Mouse (Mus musculus): Measurements from ENCODE around the gene Pkd2l1.
A peak's percentile ranks its signal among the peaks of the same experiment; 100 is the strongest.
"Not testable (repeated sequence)": the region's sequence is repeated elsewhere in the genome, so short reads cannot be mapped to it uniquely, and the experiment has no call there.

Pkd2l1 gene

GRCm38 (mm10) chr19:44159386-44159785, 32.9 kb downstream of the Pkd2l1 start:
- no peak for DNase-seq (ENCODE audit: low spot score in 2 of 2)

DNA sequence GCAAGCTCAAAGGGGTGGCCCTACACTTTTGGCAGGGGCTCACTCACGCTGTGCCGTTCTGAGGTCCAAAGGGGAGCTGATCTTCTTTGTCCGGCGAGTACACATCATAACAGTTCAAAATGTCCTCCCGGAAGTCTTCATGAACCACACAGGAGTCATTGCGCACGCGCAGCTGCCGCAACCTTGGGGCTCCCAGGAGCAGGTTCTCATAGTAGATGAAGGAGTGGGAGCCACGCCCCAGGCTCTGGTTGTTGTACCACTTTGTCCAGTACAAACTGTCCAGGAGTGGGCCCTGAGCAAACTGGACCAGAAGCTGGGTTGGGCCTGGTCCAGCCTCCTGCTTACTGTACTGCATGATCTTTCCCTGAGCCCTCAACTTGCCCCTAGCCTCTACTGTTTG, 35.2 kb downstream of the Pkd2l1 start:
- DNase-seq (ENCODE audit: low spot score in 2 of 2) = no peak

- no peak for DNase-seq (ENCODE audit: low spot score in 2 of 2)
Measured at GRCm38 (mm10) chr19:44153781-44154180, 38.5 kb downstream of the Pkd2l1 start.

DNA sequence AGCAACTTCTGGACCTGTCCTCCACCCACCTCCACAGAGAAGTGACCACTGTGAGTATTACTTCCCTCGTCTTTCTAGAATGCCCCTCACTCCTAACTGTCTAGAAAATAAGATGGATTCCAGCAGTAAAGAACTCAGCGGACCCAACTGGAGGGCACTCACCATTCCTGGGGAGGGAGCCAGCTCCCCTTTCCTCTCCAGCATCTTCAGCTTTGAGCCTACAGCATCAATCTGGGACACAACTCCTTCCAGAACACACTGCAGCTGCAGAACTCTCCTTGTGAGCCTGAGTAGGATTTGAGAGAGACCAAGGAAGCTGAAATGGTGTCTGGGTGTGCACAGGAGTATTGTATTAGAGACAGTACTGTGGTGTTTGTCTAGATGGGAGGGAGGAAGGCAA, 43.3 kb downstream of the Pkd2l1 start:
- no peak for DNase-seq (ENCODE audit: low spot score in 2 of 2)

GRCm38 (mm10) chr19:44148345-44148744, 43.9 kb downstream of the Pkd2l1 start:
- no peak for DNase-seq (ENCODE audit: low spot score in 2 of 2)

DNA sequence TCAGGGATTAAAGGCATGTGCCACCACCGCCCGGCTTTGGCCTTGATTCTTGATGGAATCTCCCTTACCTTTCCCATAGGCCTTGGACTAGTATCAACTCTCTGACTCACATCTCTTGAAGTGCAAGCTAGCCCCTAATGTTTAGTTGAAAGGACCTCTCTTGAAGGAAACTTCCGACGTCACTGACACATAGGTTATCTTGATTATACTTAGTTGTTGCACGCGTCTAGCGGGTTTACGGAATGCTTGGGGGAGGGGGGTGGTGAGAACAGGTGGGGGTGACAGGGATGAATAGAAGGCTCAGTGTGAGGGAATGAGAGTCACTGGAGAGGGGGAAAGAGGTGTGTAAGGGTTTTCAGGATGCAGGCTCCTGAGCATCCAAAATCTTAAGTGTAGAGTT, 45.3 kb downstream of the Pkd2l1 start:
- DNase-seq (ENCODE audit: low spot score in 2 of 2) = no peak

GRCm38 (mm10) chr19:44146568-44146879, 45.7 kb downstream of the Pkd2l1 start:
- no peak for DNase-seq (ENCODE audit: low spot score in 2 of 2)

DNA sequence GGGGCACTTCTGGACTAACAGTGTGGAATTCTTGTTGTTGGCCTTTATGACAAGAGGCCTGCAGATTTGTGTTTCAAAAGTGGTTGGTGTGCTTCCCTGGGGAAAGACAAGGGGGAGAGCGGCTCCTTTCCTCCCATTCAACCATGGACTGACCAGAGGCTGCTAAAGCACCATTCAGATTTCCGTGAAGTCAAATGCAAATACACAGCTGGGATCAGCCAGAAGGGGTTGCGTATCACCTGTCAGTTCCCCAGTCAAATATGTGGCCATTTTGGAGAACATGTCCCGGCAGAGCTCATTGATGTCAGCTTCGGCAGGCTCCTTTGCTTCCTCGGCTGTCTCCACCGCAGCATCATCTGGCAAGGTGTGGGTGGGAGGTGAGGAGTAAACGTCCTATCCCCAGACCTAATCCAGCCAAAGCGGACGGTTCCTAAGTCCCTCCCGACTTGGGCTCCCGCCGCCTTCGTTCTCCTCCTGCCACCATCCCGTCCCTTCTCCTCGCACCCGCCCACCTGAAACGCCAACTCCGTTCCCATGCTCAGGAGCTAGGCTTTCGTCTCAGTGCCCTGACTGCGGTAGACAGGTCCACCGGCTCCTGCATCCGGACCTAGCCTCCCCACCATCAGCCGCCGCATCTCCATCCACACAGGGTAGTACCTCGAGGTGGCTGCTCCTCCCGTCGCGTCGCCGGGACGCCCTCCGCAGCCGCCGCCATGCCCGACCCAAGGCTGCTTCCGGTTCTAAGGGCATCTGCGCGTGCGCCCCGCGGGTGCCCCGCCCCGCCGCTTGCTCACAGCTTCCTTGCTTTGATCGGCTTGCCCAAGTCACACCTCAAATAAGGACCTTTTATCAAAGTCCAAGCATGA, 46.3 kb downstream of the Pkd2l1 start, which contains the start of gene Bloc1s2:
Gene Bloc1s2, minus strand, starts transcription at position 745 of the 866 bp plus-strand sequence.
- peak; percentile 78 to 89 for DNase-seq (ENCODE audit: low spot score in 2 of 2)

DNA sequence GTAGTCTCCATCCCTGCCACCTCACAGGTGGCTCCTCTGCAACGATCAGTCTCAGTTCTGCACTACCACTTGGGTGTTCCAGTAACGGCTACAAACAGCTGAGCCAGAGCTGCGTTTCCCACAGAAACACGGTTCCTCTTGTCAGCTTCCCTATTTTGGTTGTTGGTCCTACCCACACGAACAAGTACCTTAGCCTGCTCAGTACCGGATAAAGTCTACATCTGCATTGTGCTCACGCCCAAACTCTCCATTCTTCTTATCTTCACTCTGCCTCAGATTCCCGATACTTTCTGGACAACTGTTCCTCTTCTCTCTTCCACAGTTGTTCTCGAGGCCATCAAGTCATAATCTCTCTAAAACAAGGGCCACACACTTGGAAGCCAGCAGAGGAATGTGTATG, 47.9 kb downstream of the Pkd2l1 start:
- DNase-seq (ENCODE audit: low spot score in 2 of 2) = no peak

- no peak for DNase-seq (ENCODE audit: low spot score in 2 of 2)
Measured at GRCm38 (mm10) chr19:44135960-44136485, 56.2 kb downstream of the Pkd2l1 start.

- peak; percentile 72 to 83 for DNase-seq (ENCODE audit: low spot score in 2 of 2)
Measured at GRCm38 (mm10) chr19:44135072-44135959, 56.9 kb downstream of the Pkd2l1 start, which contains the start of gene Cwf19l1. Gene Cwf19l1 (minus strand): TSS chr19:44135876.

DNA sequence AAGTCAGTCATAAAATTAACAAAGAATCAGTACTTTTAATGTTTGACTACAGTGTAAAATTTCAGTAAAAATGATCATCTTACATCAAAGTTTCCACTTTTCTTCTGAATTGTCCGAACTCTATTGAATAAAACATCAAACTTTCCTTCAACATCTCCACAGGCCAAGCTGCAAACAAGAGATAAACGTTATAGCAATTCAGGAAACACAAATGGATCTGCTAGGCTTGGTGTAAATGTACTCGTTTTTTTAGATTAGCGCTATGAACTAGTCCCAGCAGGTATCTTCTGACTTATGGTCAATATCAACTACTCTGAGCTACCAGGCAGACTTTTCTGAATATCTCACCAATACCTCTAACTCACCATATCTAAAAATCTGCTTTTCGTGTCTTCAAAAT, 59.3 kb downstream of the Pkd2l1 start:
- DNase-seq (ENCODE audit: low spot score in 2 of 2) = no peak

GRCm38 (mm10) chr19:44128560-44128959, 63.7 kb downstream of the Pkd2l1 start:
- no peak for DNase-seq (ENCODE audit: low spot score in 2 of 2)

DNA sequence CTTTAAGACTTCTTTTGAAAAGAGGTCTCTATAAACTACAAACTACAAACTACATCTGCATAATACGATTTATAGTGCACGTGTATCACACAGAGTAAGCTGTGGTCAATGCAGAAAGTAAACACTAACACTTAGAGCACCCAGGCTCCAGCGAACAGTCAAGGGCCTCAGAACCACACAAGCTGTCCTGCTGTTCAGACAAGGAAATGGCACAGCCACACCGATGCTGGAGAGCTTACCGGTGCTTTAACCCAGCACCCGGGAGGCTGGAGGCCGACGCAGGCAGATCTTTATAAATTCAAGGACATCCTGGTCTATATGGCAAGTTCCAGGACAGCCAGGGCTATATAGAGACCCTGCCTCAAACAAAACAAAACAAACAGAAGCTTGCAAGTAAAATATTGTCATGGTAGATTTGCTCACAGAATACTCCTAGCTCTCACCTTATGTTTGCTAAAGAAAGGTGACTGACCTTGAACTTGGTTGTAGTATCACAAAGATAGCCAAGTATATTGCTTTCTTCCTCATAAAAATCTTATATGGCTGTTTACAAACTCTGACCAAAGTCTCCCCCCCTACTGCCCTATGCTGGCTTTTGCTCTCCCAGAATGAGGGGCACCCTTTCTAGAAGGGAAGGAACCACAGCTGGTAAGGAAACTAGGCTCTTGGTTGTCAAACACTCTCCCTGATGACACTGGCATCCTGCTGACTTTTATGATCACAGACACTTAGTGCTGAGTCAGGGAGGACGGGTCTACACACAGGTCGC, 64.3 kb downstream of the Pkd2l1 start:
- no peak for DNase-seq (ENCODE audit: low spot score in 2 of 2)

- DNase-seq (ENCODE audit: low spot score in 2 of 2) = no peak
Measured at GRCm38 (mm10) chr19:44121137-44121536, 71.1 kb downstream of the Pkd2l1 start.

DNA sequence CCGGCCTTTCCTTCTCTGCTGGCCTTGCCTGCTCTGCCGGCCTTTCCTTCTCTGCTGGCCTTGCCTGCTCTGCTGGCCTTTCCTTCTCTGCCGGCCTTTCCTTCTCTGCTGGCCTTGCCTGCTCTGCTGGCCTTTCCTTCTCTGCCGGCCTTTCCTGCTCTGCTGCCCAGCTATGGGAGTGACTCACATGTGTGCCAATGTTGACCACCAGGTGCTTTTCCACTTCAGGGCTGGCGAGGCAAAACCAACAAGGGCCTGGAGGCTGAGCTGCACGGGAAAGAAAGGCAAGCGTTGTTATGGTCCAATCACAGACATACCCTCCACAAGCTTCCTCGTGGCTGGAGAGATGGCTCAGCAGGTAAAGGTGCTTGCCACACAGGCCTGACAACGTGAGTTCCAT, 71.6 kb downstream of the Pkd2l1 start:
- DNase-seq (ENCODE audit: low spot score in 2 of 2) = not testable (repeated sequence)

DNA sequence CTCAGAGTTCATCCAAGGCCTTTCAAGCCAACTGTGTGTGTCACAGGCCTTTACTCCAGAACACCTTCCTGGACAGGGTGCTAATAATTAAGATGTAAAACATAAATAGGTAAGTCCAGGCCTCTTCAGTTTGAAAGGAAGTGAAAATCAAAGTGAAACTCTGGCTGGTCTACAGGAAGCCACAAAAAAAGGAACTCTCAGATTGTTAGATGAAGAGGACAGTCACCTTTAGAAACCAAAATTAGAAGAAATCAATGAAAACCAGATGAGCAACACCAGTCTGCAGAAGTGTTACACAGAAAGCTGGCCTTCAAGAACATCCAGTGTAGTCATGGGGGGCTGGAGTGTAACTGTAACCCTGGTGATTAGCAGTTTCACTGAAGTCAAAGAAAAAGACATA, 74.4 kb downstream of the Pkd2l1 start:
- no peak for DNase-seq (ENCODE audit: low spot score in 2 of 2)

DNA sequence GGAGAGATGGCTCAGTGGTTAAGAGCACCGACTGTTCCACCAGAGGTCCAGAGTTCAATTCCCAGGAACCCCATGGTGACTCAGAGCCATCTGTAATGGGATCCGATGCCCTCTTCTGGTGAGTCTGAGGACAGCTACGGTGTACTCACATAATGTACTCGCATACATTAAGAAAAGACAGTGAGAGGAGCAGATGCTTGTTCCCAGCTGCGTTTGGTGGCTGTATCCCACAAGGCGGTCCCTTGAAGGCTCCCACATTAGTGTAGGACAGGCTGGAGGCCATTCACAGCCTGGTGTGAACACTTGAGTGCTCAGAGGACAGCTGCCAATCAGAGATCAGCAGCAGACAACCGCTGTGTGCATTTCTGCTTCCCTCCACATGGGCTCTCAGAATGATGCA, 80.5 kb downstream of the Pkd2l1 start:
- no peak for DNase-seq (ENCODE audit: low spot score in 2 of 2)

GRCm38 (mm10) chr19:44110356-44110755, 81.9 kb downstream of the Pkd2l1 start:
- no peak for DNase-seq (ENCODE audit: low spot score in 2 of 2)

GRCm38 (mm10) chr19:44108996-44109395, 83.2 kb downstream of the Pkd2l1 start:
- DNase-seq (ENCODE audit: low spot score in 2 of 2) = peak in 1 of 2 experiments; percentile 37

DNA sequence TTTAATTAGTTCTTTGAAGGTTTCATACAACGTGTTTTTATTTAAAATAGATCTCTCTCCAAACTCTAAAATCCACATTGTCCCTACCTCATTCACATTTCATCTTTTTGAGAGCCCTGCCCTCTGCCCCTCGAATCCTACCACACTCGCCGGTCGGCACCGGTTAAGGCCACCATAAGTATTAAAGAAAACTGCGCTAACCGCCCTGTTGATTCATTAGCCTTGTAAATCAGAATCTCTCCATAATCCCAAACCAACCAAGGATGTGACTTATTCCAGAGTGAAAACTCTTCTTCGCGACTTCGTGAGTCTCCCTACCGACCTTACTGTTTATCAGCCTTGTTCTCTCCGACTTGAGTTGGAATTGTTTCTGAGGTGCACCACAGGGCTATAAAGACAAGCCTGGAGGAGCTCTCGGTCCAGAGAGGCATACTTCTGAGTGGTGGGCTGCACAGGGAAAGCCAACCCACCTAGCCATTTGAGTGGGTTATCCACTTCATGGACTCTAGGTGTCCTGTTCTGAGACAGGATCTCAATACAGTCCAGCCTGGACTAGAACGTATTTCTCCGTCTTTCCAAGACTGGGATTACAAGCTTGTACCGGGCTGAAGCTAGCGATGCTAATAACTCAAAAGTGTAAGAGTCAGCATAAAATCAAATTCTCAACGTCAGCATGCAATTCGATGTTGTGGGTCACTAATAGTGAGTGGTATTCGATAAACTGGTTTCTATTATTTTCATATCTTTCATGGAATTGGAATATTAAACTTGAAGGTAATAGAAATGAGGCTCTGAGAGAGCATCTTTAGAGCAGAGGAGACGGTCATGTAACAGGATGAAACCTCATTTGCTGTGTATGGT, 84.4 kb downstream of the Pkd2l1 start:
- peak in 1 of 2 experiments; percentile 7 for DNase-seq (ENCODE audit: low spot score in 2 of 2)

Measured in urinary bladder, postnatal 36 days (tissue).